Mouse (Mus musculus): ENCODE measurements at regions not wholly inside any gene's neighbourhood (a gene's known extent, or its start where the extent isn't known, plus 50 kb on each side); places are given as distances from the start of the nearest gene placed in this dataset.

- H3K4me2 ChIP-seq (ENCODE audit: low read depth) = no peak overlapping the region
- H3K4me3 ChIP-seq (ENCODE audit: low read depth, low read length) = no peak overlapping the region
- TF ChIP-seq CTCF (IDR thresholded peaks at IDR 0.05; ENCODE audit: low read depth) = no peak
- H3K36me3 ChIP-seq (ENCODE audit: insufficient read depth) = no peaks in the 10 kb centered on the region
- H3K9ac ChIP-seq = no peak overlapping the region
- H3K27ac ChIP-seq (ENCODE audit: low read depth, low read length) = no peak overlapping the region
- H3K27me3 ChIP-seq (ENCODE audit: insufficient read depth, low read length) = no peaks in the 10 kb centered on the region
- no peaks in the 10 kb centered on the region for H3K4me1 ChIP-seq (ENCODE audit: insufficient read depth)
- ATAC-seq (no peak), DNase-seq (no peak)
- H3K9me3 ChIP-seq (ENCODE audit: low read length) = no peaks in the 10 kb centered on the region
- WGBS = 79% methylated on average over 13 of the region's 13 CpGs
Observed at GRCm38 (mm10) chr3:102602766-102603165, 131.6 kb upstream of the Tspan2 start.

GRCm38 (mm10) chr3:102605284-102605683, 129.0 kb upstream of the Tspan2 start:
- Histone ChIP-seq H3K27me3 (ENCODE audit: insufficient read depth, low read length) (no peaks in the 10 kb centered on the region), H3K9me3 (ENCODE audit: low read length) (no peaks in the 10 kb centered on the region), H3K4me1 (ENCODE audit: insufficient read depth) (no peaks in the 10 kb centered on the region), H3K36me3 (ENCODE audit: insufficient read depth) (no peaks in the 10 kb centered on the region), H3K27ac (ENCODE audit: low read depth, low read length) (no peak overlapping the region), H3K4me3 (ENCODE audit: low read depth, low read length) (no peak overlapping the region), H3K4me2 (ENCODE audit: low read depth) (no peak overlapping the region), H3K9ac (no peak overlapping the region)
- 37% methylated on average over 2 of the region's 2 CpGs for WGBS
- DNase-seq = no peak
- no peak for TF ChIP-seq CTCF (IDR thresholded peaks at IDR 0.05; ENCODE audit: low read depth)
- ATAC-seq = no peak

- DNase-seq (no peak), ATAC-seq (no peak; the same call in 1 of the 2 replicates)
- no peaks in the 10 kb centered on the region for H3K4me1 ChIP-seq (ENCODE audit: insufficient read depth)
- H3K9me3 ChIP-seq (ENCODE audit: low read length) = no peaks in the 10 kb centered on the region
- H3K4me2 ChIP-seq (ENCODE audit: low read depth) = no peak overlapping the region
- no peak overlapping the region for H3K9ac ChIP-seq
- no peak overlapping the region for H3K27ac ChIP-seq (ENCODE audit: low read depth, low read length)
- no peaks in the 10 kb centered on the region for H3K36me3 ChIP-seq (ENCODE audit: insufficient read depth)
- WGBS = 19% methylated on average over 5 of the region's 5 CpGs
- no peak for TF ChIP-seq CTCF (IDR thresholded peaks at IDR 0.05; ENCODE audit: low read depth)
- no peaks in the 10 kb centered on the region for H3K27me3 ChIP-seq (ENCODE audit: insufficient read depth, low read length)
- H3K4me3 ChIP-seq (ENCODE audit: low read depth, low read length) = no peak overlapping the region
Observed at GRCm38 (mm10) chr3:102610970-102611369, 123.4 kb upstream of the Tspan2 start.

GRCm38 (mm10) chr3:102611398-102612366, 122.6 kb upstream of the Tspan2 start:
- WGBS = 21% methylated on average over 18 of the region's 18 CpGs
- Histone ChIP-seq H3K27me3 (ENCODE audit: insufficient read depth, low read length) (no peaks in the 10 kb centered on the region), H3K4me2 (ENCODE audit: low read depth) (no peak overlapping the region), H3K4me1 (ENCODE audit: insufficient read depth) (no peaks in the 10 kb centered on the region), H3K36me3 (ENCODE audit: insufficient read depth) (no peaks in the 10 kb centered on the region), H3K27ac (ENCODE audit: low read depth, low read length) (no peak overlapping the region), H3K4me3 (ENCODE audit: low read depth, low read length) (no peak overlapping the region), H3K9ac (no peak overlapping the region), H3K9me3 (ENCODE audit: low read length) (no peaks in the 10 kb centered on the region)
- TF ChIP-seq CTCF (IDR thresholded peaks at IDR 0.05; ENCODE audit: low read depth) = no peak
- DNase-seq = peak; percentile 53
- ATAC-seq = peak; percentile 29; the same call in 1 of the 2 replicates

GRCm38 (mm10) chr3:102619666-102620377, 114.5 kb upstream of the Tspan2 start:
- no peaks in the 10 kb centered on the region for H3K27me3 ChIP-seq (ENCODE audit: insufficient read depth, low read length)
- H3K4me3 ChIP-seq (ENCODE audit: low read depth, low read length) = no peak overlapping the region
- H3K4me2 ChIP-seq (ENCODE audit: low read depth) = no peak overlapping the region
- peak; percentile 93 for ATAC-seq
- peak; percentile 45 for DNase-seq
- H3K4me1 ChIP-seq (ENCODE audit: insufficient read depth) = no peaks in the 10 kb centered on the region
- no peak for TF ChIP-seq CTCF (IDR thresholded peaks at IDR 0.05; ENCODE audit: low read depth)
- no peak overlapping the region for H3K9ac ChIP-seq
- no peaks in the 10 kb centered on the region for H3K9me3 ChIP-seq (ENCODE audit: low read length)
- H3K27ac ChIP-seq (ENCODE audit: low read depth, low read length) = no peak overlapping the region
- H3K36me3 ChIP-seq (ENCODE audit: insufficient read depth) = no peaks in the 10 kb centered on the region
- WGBS = 64% methylated on average over 8 of the region's 8 CpGs

GRCm38 (mm10) chr3:102636076-102636475, 98.3 kb upstream of the Tspan2 start:
- 82% methylated on average over 4 of the region's 4 CpGs for WGBS
- no peaks in the 10 kb centered on the region for H3K36me3 ChIP-seq (ENCODE audit: insufficient read depth)
- no peak for ATAC-seq
- H3K9ac ChIP-seq = no peak overlapping the region
- H3K27ac ChIP-seq (ENCODE audit: low read depth, low read length) = no peak overlapping the region
- DNase-seq = no peak
- no peak for TF ChIP-seq CTCF (IDR thresholded peaks at IDR 0.05; ENCODE audit: low read depth)
- H3K9me3 ChIP-seq (ENCODE audit: low read length) = no peaks in the 10 kb centered on the region
- no peak overlapping the region for H3K4me3 ChIP-seq (ENCODE audit: low read depth, low read length)
- H3K4me2 ChIP-seq (ENCODE audit: low read depth) = no peak overlapping the region
- no peaks in the 10 kb centered on the region for H3K27me3 ChIP-seq (ENCODE audit: insufficient read depth, low read length)
- no peaks in the 10 kb centered on the region for H3K4me1 ChIP-seq (ENCODE audit: insufficient read depth)

GRCm38 (mm10) chr3:102636674-102637073, 97.7 kb upstream of the Tspan2 start:
- H3K4me3 ChIP-seq (ENCODE audit: low read depth, low read length) = no peak overlapping the region
- H3K4me2 ChIP-seq (ENCODE audit: low read depth) = no peak overlapping the region
- H3K9me3 ChIP-seq (ENCODE audit: low read length) = no peaks in the 10 kb centered on the region
- ATAC-seq = no peak
- WGBS = 65% methylated on average over 4 of the region's 4 CpGs
- no peak overlapping the region for H3K9ac ChIP-seq
- no peak for TF ChIP-seq CTCF (IDR thresholded peaks at IDR 0.05; ENCODE audit: low read depth)
- no peak for DNase-seq
- no peaks in the 10 kb centered on the region for H3K27me3 ChIP-seq (ENCODE audit: insufficient read depth, low read length)
- H3K27ac ChIP-seq (ENCODE audit: low read depth, low read length) = no peak overlapping the region
- no peaks in the 10 kb centered on the region for H3K36me3 ChIP-seq (ENCODE audit: insufficient read depth)
- no peaks in the 10 kb centered on the region for H3K4me1 ChIP-seq (ENCODE audit: insufficient read depth)

All from forebrain, postnatal 0 days (tissue).